Mouse (Mus musculus) bone marrow macrophage, adult 2 months (primary cell): ENCODE data around the gene Col23a1. TPM values are rescaled to one million over a fixed set of nuclear protein-coding genes. Genes with fewer than 3 reads are reported as not detected.

ENCODE experiments used
- H3K27ac ChIP-seq: 2 replicates; pipeline ENCODE4 v1.5.1; 2012; ENCODE audit warnings: low read depth, low read length; ENCODE audit not compliant: insufficient read depth
- H3K4me1 ChIP-seq: 2 replicates; pipeline ENCODE4 v1.6.1; 2012; ENCODE audit warnings: low read length; ENCODE audit not compliant: control insufficient read depth, insufficient read depth
- H3K4me3 ChIP-seq: 2 replicates; pipeline ENCODE4 v1.5.1; 2012; ENCODE audit warnings: mild to moderate bottlenecking, low read length, moderate library complexity; ENCODE audit not compliant: insufficient read depth
- CTCF ChIP-seq: IDR thresholded peaks from 2 replicates; pipeline ENCODE4 v1.5.1; 2012; ENCODE audit warnings: low read depth, mild to moderate bottlenecking, low read length, moderate library complexity
- POLR2A ChIP-seq: IDR thresholded peaks from 2 replicates; pipeline ENCODE4 v1.6.1; 2012; ENCODE audit warnings: mild to moderate bottlenecking, low read depth, low read length, borderline replicate concordance
- polyA plus RNA-seq: library from polyadenylated mRNA; stranded (reverse); fragments of >200 nt; gene quantifications from 2 replicates; pipeline ENCODE4 v1.2.4, GENCODE M21; 2012; ENCODE audit not compliant: missing spikeins, insufficient read depth, insufficient read length

Gene Col23a1
- polyA plus RNA-seq, 1 experiment: 0.13 TPM

DNA sequence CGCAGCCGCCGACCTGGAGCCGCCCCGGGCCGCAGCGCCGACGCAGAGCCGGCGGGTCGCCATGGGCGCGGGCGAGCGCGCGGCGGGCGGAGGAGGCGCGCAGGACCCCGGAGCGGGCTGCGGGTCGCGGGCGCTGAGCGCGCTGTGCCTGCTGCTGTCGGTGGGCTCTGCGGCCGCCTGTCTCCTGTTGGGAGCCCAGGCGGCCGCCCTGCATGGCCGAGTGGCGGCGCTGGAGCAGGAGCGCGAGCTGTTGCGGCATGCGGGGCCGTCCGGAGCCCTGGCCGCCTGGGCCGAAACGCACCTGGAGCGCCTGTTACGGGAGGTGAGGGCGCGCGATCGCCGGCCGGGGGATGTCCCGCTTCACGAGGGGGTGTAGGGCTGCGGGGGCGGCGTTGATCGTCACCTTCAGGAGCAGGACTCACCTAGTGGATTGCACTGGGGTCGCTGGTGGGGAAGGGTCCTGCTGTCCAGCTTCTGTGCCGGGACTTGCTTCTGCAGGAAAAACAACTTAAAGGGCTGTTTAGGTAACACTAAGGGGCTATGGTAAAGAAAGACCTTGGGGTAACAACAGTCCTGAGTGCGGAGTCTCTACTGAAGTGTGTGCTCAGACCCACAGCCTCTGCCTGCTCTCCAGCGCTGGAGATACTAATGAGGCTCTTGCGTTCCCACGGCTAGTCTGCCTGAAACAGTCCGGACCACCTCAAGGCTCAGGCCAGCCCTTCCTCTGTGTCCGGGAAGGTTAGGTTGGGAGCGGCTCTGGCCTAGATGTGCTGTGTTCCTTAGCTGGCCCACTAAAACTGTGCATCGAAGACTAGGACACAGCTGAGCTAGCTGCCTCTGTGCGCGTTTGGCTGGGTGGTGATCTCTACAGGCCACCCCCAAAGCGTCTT is 591 bp downstream of the Col23a1 start:
- Histone ChIP-seq H3K4me3 (peak overlapping the region; percentile 62), H3K27ac (no peak overlapping the region)

DNA sequence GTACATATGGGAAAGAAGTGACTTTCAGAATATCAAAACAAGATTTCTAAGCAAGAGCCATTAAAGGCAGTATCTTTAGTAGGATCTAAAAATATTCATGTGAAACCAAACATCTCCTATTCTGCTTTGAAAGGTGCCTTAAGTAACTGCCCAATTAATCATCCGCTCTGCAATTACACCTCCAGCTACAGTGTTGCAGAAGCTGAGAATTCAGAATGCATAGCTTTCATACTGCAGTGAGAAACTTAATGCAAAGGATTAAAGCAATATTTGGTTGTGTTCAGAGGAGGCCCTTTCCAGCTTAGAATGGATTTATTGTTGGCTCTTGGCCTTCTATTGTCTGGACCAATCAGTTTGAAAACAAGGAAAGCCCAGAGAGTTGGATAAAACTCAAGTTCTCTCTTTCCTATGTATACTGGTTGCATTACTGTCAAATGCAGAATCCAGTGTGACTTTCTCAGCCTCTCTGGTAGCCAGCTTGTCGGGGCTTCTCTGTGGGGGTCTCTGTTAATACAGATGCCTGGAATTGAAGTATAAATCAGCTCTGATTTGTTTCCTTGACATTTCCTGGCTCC is 4.3 kb downstream of the Col23a1 start:
- no peak overlapping the region for H3K27ac ChIP-seq

More for the DNA sequence above, 591 bp downstream of the Col23a1 start:
- no peak for TF ChIP-seq CTCF
- no peaks in the 10 kb centered on the region for H3K4me1 ChIP-seq

DNA sequence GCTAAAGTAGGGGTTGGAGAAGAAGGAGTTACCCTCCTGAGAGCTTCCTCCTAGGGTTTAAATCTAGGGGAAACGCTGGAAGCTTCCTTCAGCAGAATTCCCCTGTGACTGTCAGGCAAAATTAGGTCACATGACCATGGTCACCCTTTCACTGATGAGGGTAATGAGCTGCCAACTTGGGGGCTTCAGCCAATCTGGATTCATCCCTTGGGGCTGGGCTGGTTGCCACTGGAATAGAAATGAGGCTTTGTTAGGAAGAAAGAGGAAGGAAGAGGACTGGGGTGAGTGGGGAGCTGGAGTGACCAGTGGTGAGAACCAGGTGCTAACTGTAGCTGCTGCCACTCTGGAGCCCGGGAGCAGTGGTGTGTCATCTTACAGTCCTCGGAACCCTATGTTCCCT is 6.0 kb downstream of the Col23a1 start:
- TF ChIP-seq POLR2A: no peak
- TF ChIP-seq CTCF: no peak
- Histone ChIP-seq H3K4me1 (no peaks in the 10 kb centered on the region), H3K27ac (no peak overlapping the region), H3K4me3 (no peak overlapping the region)

More for the DNA sequence above, 4.3 kb downstream of the Col23a1 start:
- TF ChIP-seq POLR2A (no peak), CTCF (no peak)
- Histone ChIP-seq H3K4me3 (no peak overlapping the region), H3K4me1 (no peaks in the 10 kb centered on the region)

DNA sequence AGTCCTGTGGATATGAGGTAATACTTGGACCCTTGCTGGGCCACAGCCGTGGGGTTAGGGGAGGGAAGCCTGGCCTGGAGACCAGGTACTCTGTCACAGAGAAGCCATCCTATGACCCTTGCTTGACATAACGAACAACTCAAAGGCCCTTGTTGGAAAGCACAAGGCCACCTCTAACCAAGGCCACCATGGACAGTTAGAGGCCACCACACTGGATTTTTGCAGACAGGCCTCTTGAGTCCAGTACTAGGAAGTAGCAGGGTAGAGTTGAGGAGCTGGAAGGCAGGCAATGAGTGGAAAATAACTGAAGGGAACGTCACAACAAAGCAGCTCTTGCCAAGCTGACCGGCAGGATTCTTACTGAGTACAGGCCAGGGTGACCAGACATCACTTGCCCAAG is 9.0 kb downstream of the Col23a1 start:
- no peaks in the 10 kb centered on the region for H3K4me1 ChIP-seq
- H3K27ac ChIP-seq: no peak overlapping the region
- no peak overlapping the region for H3K4me3 ChIP-seq
- TF ChIP-seq CTCF (no peak), POLR2A (no peak)

DNA sequence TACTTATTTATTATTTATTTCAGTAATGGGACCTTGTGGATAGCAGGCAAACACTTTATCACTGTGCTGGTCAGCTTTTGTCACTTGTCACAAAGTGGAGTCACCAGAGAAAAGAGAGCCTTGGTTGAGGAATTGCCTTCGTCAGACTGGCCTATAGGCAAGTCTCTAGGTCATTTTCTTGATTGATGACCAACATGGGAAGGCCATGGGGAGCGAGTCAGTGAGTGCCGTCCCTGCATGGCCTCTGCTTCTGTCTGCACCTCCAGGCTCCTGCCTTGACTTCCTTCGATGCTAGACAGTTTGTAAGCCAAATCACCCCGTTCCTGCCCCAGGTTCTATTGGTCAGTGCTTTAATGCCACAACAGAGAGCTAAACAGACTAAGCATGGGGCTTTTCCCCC is 12.7 kb downstream of the Col23a1 start:
- Histone ChIP-seq H3K27ac (no peak overlapping the region), H3K4me1 (no peaks in the 10 kb centered on the region)
- TF ChIP-seq CTCF (no peak), POLR2A (no peak)

DNA sequence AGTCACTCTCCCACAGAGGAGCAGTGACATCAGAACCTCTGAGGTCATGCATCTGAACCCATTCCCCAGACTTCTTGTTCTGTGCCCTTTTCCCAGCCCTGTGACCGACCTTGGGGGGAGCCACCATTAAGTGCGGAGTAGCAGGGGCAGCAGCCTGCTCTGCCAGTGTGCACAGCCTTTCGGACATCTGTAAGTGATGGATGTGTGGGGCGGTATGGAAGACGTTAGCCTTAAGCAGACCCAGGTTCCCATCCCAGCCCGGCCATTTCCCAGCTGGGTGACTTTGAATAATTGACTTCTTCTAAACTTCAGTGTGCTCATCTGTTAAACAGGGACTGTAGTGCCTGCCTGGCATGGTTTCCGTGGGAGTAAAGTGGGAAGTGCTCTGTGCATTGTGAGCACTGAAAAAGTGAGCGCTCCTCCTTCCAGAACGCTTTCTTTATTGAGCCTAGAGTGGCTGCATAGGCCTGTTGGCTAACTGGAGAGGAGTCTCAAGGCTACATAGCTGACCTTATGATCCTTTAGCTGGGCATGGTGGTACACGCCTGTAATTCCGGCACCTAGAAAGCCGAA is 14.3 kb downstream of the Col23a1 start:
- Histone ChIP-seq H3K27ac (no peak overlapping the region), H3K4me1 (no peaks in the 10 kb centered on the region), H3K4me3 (no peak overlapping the region)
- TF ChIP-seq POLR2A: no peak
- no peak for TF ChIP-seq CTCF

More for the DNA sequence above, 12.7 kb downstream of the Col23a1 start:
- no peak overlapping the region for H3K4me3 ChIP-seq

DNA sequence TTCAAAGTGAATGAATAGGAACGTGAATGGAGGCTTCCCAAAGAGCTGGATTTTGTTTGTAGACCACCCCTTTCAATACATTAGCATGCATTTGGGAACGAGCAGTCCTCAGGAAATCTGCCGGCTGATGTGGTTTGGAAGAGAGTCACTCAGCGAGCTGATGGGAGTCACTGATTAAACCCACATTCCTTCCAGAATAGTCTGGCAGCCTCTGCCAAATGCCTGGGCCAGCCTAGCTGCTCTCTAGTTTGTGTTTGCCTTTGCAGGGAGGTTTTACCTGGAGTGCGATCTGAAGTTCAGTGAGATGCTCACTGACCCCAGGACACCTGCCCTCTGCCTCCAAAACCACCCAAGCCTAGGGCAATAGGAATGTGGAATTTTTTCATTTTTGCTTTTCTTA is 18.6 kb downstream of the Col23a1 start:
- Histone ChIP-seq H3K4me3 (no peak overlapping the region), H3K4me1 (no peaks in the 10 kb centered on the region), H3K27ac (no peak overlapping the region)
- TF ChIP-seq POLR2A (no peak), CTCF (no peak)

DNA sequence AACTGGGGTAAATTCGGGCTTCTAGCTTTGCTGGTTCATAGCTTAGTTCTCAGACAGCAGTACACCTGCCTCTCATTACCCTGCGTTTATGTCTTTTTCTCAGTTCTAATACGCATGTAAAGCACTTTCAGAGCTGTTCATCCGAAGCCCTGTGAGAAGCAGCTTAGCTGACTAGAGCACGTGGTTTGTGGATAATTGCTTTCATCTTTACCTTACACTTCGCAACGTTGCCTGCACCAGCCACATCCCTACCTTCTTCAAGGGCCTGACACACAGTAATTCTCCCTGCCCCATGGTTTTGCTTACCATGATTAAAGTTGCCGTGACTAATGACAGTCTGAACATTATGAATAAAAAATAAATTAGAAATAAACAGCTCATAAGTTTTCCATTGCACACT is 22.1 kb downstream of the Col23a1 start:
- no peak overlapping the region for H3K27ac ChIP-seq
- H3K4me3 ChIP-seq: no peak overlapping the region
- TF ChIP-seq POLR2A (no peak), CTCF (no peak)
- no peaks in the 10 kb centered on the region for H3K4me1 ChIP-seq

DNA sequence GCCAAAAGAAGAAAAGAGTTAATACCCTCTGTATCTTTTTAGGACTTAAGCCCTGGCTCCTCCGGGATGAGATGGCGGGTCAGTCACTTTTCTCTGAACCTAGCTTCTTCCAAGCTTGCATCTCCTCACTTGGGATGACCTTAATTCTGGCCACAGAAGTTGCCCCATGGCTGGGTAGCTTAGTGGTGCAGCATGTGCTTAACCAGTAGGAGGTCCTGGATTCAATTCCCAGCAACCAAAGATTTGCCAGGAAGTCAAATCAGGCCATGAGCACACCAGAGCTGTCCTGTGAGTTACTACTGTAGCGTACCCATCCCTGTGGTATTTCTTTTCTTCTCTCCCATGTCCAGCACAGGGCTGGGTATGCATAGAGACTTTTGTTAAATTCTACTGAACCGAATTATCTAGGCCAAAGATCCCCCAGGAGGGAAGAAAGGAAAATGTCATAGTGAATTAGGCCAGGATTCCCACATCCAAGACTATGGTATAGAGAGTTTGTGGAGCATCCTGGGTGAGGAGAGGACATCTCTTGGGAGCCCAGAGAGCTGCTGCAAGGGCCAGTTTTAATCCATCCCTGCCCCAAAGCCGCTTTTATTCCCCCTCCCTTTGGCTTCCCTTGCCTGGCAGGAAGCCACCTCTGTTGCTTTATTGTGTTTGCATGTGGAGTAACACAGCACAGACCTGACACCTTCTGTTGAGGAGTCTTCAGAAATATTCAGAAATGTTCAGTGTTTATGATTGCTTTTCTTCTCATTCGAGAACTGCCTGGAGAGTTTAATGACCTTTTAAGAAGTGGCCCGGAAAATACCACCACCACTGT is 26.5 kb downstream of the Col23a1 start:
- H3K27ac ChIP-seq: no peak overlapping the region
- TF ChIP-seq CTCF (no peak), POLR2A (no peak)
- H3K4me1 ChIP-seq: no peaks in the 10 kb centered on the region
- H3K4me3 ChIP-seq: no peak overlapping the region
